ENCODE assay signal across 13 mouse cellular contexts in genomic region chr1:151988713-151989112, GRCm38 (mm10).
"Had no signal": no experiment of that assay in that cellular context is flagged by ENCODE, and none has a peak within 500 bp of the region (broad histone marks: within the 10 kb centered on the region; RNA-seq: fewer than 3 reads in every experiment).

No protein-coding gene starts in this region.

- H3K27me3 ChIP-seq: limb, embryonic 13.5 days; midbrain, embryonic 13.5 days; neural tube, embryonic 12.5 days had no signal

- H3K9me3 ChIP-seq: midbrain, embryonic 13.5 days; neural tube, embryonic 12.5 days had no signal

- H3K9ac ChIP-seq: limb, embryonic 13.5 days; liver, embryonic 14.5 days; midbrain, embryonic 13.5 days; neural tube, embryonic 12.5 days had no signal

- H3K4me2 ChIP-seq: limb, embryonic 13.5 days; midbrain, embryonic 13.5 days; neural tube, embryonic 12.5 days had no signal

- DNase-seq: kidney, adult 11 months; kidney, adult 9 months; kidney, postnatal 4 days; lung, adult 18-20 months; right cerebral cortex, postnatal 25 days; thymus, postnatal 4 days had no signal

- ATAC-seq: midbrain, embryonic 13.5 days had no signal

- H3K36me3 ChIP-seq: midbrain, embryonic 13.5 days; neural tube, embryonic 12.5 days had no signal

- H3K4me3 ChIP-seq: limb, embryonic 13.5 days; midbrain, embryonic 13.5 days; myocyte; neural tube, embryonic 12.5 days had no signal

- H3K27ac ChIP-seq: kidney, postnatal 0 days; limb, embryonic 13.5 days; liver, embryonic 14.5 days; midbrain, embryonic 13.5 days; neural tube, embryonic 12.5 days; stomach, postnatal 0 days had no signal
